Mouse (Mus musculus) inflammation-experienced regulatory T-cells, adult 6 months (primary cell): ENCODE results near the gene Coro7. TPM values are rescaled to one million over a fixed set of nuclear protein-coding genes. Genes with fewer than 3 reads are reported as not detected.

Experiments used
- ATAC-seq: one replicate; pipeline ENCODE4 v1.8.0; 2017
- polyA plus RNA-seq, 3 experiments: library from polyadenylated mRNA; unstranded; fragments of 100-300 nt; shearing (Covaris generic); gene quantifications; one replicate each; pipeline ENCODE4 v1.2.1; 2017

Coro7 gene
- polyA plus RNA-seq, 3 experiments from 2014 or later, result 94.9 to 137 (median 111) TPM

DNA sequence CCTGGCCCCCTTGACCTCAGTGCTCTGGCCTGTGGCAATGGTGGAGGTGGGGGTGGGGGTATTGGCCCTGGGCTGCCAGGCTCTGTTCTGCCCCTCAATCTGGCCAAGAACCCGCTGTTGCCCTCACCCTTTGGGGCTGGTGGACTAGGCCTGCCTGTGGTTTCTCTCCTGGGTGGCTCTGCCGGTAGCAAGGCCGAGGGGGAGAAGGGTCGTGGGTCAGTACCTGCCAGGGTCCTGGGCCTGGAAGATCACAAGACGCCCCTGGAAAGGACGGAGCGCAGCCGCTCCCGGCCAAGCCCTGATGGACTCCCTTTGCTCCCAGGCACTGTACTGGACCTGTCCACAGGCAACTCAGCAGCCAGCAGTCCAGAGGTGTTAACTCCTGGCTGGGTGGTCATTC lies 65.8 kb downstream of the Coro7 start:
- no peak for ATAC-seq

DNA sequence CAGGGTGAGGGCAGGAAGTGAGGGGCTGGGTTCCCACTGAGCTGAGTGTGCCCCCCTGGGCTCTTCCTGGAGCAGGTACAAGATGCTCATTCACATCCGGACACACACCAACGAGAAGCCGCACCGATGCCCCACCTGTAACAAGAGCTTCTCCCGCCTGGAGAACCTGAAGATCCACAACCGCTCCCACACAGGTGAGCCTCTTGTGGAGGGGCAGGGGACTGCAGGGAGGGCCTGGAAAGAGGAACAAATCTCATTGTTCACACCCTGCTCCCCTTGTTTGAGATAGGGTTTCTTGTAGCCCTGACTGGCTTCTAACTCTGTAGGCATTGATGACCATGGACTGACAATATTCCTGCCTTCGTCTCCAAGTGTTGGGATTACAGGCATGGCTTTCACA lies 67.9 kb downstream of the Coro7 start:
- ATAC-seq, result no peak

DNA sequence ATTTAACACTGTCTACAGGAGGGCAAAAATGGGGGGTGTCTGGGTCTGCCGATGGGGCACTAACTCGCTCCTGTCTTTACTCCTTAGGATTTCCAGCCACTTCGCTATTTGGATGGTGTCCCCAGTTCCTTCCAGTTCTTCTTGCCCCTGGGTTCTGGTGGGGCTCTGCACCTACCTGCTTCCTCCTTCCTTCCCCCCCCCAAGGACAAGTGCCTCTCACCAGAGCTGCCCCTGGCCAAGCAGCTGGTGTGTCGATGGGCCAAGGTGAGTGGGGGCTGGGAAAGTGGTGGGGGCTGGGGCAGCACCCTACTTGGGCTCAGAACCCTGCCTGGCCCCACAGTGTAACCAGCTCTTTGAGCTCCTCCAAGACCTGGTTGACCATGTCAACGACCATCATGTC lies 68.4 kb downstream of the Coro7 start:
- no peak for ATAC-seq

DNA sequence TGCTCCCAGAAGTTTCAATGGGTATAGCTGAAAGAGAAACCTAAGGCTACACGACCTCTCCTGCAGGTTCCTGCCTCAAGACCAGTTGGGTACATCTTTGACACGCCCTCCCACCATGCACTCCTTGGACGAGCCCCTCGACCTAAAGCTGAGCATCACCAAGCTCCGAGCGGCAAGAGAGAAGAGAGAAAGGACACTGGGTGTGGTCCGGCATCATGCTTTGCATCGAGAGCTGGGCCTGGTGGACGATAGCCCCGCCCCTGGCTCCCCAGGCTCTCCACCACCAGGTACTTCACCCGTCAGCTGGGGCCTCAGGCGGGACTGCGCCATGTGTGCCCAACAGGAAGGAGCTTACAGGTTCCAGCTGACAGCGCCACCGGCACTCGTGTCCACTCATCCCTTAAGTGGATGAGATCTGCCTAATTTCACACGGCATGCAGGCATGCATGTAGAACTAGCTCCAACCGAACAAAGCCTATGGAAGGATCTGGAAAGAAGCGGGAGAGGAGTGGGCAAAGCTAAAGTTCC lies 71.0 kb downstream of the Coro7 start:
- ATAC-seq, result no peak

DNA sequence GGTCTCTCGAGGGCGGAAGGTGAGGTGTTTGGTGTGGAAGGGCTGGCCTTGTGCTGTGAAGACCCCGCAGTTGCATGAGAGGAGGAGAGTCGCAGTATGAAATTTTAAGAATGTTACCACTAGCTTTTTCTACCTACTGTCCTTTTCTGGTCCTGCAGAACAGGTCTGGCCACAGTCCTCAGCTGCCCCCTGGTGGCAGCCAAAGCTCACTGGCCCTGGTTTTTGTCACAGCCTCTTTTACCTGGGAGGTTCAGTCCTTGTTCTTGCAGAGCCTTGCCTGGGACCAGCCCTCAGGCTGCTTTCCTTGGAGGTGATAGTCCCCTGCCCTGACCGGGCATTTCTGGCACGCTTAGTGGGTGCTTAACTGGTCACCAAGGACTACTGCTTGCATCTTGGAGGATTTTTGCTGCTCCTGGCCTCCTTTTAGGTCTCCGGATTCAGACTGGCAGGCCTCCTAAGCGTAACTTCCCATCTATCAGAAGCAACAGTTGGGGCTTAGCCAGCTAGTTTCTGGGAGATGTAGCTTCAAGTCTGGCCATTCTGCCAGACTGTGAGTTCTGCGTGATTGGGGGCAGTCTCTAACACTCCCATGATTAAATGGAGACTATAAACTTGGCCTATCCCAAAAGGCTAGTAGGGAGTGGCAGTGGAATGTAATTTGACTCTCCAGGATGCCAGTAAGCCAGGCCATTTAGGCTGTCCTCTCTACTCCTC lies 71.6 kb downstream of the Coro7 start:
- ATAC-seq, result peak; percentile 93

DNA sequence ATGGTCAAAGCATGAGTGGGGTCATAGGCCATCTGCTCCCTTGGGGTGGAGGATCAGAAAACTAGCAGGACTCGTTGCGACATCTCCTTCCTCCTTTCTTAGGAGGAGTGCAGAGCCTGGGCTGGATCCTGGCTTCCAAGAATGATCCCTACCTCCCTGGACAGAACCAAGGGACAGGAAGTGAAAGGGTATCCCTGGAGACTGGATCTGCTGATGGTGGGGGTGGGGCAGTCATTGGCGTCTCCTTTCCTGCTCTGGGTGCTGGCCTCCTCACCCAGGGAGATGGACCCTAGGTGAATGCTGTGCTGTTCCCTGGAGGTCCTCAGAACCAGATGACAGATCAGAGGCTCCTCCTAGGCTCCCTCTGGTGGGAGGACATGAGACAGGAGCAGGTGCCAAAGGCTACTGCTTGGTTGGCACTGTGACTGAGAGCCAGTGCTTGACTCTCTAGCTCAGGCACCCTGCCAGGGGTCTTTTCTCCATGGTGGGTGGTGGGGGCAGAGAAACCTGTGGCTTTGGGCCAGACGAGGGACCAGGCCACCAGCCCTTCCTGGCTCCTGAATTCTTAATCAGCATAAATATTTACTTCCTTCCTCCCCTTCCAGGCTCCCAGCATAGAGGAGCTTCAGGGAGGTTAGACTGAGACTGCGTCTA lies 73.0 kb downstream of the Coro7 start:
- ATAC-seq, result no peak

DNA sequence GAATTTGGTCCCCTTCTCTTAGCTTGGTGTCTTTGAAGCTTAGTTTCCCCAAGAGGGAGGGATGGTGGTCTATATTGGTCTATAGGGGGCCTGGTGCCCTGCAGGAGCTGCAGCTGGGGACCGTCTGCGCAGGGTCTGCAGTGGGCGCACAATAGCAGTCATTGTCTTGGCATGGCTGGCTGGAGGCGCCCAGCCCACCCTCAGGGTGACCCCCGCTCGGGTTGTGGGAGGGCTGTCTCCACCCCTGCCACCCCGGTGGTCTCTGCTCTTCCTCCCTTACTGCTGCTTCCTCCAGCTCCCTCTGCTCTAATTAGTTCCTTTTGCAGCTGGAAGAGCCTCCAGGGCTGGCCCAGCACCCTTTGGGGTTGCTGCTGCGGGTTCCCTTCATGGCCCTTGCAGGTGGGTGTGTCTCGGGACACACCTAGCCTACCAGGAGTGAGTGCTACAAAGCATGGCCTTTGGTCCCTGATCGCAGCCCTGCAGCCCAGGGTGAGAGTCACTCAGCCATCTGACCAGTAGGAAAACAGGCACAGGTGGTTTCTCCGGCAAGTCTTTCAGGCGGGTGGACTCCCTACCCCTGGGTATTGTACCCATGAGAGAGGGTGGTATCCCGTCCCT lies 74.0 kb downstream of the Coro7 start:
- ATAC-seq, result no peak

DNA sequence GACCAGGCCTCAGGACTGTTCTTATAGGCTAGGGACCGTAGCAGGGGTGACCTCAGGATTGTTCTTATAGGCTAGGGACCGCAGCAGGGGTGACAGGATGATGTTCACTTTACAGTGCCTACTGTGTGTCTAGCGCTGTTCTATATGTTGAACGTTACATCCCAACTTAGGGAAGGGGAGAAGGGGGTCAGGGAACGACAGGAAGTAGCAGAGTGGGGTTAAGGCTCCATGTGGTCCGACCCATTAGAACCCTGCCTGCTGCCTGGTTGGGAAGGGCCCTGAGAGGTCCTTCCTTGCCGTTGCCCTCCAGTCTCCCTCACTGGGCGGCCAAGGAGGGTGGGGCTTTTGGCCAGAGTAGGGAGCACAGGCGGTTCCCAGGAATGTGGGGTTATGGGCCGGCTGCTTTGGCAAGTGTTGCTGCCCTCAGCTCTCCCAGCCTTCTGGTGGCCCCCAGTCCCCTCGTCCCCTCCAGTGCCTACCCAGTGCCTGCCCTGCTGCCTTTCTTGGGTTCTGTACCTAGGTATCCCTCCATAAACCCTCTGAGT lies 75.2 kb downstream of the Coro7 start:
- ATAC-seq, result no peak

DNA sequence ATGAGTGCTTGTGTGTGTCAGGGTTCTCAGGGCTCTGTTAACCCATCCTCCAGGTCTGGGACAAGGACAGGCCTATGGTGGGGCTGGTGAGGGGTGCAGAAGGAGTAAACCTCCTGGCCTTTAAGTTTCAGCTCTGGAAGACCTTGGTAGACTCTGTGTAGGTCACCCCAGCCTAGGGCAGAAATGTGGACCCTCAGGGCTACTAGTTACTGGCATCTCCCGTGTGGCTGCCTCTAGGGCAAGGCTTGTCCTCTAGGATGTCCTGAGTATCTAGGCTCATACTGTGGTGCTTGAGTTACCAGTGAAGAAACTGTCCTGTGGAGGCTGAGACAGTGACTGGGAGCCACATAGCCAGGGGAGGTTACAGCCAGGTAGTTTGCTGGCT lies 76.1 kb downstream of the Coro7 start:
- no peak for ATAC-seq

DNA sequence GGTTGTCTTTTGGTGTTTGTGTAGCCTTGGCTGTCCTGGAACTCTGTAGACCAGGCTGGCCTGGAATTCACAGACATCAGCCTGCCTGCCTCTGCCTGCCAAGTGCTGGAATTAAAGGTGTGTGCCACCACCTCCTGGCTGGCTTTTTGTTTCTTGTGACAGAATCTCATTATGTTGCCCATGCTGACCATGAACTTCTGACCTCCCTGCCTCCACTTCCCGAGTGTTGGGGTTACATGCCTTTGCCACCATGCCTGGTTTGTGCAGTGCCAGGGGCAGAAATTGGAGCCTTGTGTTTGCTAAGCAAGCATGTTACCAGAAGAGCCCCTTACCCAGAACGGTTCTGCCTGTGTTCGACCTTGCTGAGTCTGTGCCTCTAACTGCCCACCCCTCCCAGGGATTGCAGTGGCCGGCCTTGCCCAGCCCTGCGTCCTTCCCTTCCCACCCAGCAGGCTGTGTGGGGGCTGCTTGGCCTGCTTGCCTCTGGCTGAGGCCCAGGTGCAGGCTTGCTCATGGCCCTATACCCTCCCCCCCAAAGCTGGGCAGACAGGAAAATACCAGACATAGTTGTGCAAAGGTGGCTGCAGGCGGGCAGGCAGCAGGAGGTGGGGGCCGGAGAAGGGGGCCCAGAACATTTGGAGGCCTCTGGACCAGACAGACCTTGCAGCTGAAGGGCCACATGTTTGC lies 76.7 kb downstream of the Coro7 start:
- ATAC-seq, result no peak

DNA sequence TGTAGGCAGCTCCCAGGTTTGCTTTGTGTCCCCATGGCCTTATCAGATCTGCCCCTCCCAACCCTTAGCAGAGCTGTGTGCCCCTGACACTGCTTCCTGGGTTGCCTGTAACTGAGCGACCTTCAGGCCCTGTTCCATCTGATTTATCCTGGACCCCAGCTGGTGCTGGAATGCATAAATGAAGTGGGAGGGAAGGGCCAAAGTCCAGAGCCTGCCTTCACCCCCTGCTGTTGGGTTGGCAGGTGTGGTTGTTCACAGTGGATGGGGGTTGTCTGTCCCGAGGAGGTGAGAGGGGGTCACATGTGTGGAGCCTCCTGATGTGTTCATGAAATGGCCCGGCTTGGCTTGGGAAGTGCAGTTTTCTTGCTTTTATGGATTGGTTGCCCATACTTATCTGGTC lies 77.4 kb downstream of the Coro7 start:
- ATAC-seq, result no peak

DNA sequence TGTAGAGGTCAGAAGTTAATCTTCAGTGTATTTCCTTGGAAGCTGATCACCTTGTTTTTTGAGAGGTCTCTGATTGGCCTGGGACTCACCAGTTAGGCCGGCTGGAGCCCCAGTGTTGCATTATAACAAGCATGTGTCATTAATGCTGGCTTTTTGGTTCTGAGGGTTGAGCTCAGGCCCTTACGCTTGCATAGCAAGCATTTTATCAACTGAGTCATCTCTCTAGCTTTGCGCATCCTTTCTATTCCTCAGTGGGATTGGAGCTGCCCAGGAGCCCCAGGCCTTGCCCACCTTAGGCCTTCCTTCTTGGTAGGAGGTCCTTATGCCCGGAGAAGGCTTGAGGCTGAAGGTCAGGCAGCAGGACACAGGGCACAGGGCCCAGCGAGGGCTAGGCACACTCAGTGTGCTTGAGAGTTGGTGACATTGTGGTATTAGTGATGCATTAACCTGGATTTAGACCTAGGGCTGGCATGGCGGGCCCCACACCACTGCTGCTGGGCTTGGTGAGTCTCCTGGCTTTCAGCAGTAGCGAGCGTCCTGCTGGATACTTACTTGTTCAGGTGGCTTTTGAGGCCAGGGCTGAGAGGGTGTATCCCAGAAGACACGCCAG lies 78.8 kb downstream of the Coro7 start:
- no peak for ATAC-seq

DNA sequence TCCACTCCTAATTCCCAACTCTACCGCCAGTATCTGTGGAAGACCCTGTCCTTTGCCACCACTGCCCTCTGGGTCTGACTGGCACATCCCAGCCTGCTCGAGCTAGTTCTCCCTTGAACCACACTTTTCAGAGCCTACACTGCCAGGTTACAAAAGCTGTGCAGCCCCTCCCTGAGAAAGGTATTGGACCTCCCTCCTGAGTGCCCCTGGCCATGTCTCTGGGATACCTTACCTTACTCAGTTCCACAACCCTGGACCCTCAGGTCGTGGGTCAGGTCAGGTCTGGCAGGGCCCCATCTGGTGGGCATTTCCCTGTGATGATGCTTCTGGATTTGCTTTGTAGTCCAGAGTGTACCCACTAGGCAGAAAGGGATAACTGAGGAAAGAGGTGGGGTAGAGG lies 80.0 kb downstream of the Coro7 start:
- no peak for ATAC-seq

DNA sequence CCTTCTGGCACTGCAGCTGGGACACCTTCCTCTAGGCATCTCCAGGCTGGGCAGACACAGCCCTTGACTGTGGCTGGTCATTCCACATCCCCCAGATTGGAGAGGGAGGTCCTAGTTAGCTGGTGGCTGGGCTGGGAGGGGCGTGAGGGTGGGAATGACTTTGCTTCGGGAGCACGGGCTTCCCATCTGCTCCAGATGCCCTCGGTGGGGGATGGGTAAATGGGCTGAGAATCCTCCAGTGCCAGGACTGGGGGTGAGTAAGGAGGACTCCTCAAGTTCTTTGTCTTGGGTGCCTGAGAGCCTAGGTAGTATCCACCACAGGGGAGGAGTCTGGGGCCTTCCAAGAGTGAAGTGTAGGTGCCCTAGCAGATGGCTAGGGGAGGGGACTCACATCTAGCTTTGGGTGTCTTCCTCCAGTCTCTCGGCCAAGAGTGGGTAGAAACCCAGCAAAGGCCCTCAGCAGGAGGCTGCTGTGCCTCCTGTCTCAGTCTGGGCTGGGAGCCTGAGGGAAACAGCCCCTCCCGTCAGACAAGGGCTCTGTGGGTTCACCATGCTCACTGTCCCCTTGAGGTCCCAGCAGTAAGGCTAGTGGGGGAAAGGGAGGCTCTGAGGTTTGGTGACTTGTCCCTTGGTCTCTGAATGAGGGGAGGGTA lies 80.6 kb downstream of the Coro7 start:
- ATAC-seq, result no peak

DNA sequence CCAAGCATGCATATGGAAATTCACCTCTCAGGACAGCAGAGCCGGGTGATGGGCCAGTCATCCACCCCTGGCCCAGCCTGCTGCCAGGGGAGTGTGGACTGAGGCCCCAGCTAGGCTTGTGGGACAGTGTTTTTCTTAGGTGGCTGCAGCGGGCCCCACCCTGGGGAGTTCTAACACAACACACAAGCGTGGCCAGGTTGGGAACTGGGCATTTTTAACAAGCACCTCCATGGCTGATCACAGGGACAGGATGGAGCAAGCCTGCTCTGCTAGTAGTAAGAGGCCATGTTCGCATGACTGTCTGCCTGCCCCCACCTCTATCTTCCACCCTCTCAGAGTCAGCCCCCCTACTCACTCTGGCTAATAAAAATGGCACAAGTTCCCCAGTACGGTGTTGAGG lies 81.5 kb downstream of the Coro7 start:
- ATAC-seq, result no peak

DNA sequence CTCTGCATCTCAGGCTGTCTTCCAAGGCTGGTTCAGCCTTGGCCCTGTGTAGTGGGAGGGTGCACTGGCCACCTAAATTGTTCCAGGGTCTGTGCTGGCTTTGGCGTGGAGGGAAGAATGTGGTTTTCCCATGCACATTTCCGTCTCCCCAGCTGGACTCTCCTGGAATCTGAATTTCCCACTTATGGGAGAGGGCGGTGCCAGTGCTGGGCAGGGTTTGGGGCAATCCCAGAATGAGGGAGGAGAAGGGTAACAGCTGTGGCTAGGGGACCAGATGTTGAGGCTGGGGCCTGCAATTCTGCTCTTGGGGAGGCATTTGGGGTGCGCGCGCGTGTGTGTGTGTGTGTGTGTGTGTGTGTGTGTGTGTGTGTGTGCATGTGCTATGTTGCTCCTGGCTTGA lies 82.3 kb downstream of the Coro7 start:
- ATAC-seq, result no peak

DNA sequence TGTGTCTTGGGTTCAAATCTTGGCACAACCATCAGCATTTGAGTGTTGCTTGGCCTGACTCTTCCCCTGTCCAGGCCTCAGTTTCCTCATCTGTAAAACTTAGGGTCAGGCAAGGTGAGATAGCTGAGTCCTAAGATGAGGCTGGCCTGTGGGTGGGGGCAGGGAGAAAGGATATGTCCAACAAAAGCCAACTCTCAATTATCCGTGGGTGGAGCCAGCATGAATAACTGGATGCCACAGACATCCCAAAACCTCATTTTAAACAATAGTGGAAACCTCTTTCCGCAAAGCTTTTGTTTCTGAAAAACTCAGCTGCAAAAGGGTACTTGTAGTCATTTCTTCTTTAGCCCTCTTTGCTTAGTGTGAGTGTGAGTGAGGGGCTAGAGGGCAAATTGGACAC lies 82.7 kb downstream of the Coro7 start:
- no peak for ATAC-seq

DNA sequence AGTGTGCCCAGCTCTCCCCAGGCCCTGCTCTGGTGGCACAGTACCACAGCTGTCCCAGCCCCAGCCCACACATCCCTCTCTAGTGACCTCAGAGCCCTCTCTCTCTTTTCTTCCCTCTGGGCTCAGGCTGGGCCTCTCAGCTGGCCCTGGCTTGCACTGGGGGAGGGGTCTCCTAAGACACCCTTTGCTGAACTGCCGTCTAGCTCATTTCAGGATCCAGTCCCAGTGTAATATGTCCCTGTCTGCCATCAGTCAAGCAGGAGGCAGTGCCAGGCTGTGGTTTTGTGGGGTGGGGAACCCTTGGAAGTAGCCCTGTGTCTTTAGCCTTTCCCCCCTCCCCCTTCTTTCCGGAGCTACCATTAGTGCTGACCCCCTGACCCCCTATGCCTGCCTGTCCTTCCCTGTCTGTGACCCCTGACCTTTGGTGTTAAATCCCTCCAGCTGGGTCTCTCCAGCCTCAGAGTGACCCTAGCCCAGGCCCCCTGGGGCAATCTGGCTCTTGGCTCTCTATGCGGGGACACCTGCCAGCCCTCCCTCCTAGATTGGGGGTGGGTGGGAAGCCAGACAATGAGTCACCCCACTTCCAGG lies 83.3 kb downstream of the Coro7 start:
- no peak for ATAC-seq

DNA sequence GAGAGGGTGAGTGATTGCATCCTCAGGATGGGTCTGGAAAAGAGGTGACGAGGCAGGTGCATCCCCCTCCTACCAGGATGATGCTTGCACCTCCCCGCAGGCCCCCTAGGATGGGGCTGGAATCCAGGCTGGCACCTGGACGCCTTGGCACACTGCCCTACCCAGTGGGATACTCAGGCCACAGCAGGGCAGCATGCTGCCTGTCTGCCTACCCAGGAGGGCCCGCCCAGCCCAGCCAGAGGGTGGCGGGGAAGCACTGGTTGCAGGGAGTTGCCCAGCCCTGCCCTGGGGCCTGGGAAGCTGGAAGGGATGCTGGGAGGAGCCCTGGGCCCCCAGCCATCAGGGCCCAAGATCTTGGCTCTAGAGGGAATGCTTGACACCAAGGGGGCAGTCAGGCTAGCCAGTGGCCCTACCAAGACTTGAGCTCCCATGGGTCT lies 84.0 kb downstream of the Coro7 start:
- ATAC-seq, result no peak

DNA sequence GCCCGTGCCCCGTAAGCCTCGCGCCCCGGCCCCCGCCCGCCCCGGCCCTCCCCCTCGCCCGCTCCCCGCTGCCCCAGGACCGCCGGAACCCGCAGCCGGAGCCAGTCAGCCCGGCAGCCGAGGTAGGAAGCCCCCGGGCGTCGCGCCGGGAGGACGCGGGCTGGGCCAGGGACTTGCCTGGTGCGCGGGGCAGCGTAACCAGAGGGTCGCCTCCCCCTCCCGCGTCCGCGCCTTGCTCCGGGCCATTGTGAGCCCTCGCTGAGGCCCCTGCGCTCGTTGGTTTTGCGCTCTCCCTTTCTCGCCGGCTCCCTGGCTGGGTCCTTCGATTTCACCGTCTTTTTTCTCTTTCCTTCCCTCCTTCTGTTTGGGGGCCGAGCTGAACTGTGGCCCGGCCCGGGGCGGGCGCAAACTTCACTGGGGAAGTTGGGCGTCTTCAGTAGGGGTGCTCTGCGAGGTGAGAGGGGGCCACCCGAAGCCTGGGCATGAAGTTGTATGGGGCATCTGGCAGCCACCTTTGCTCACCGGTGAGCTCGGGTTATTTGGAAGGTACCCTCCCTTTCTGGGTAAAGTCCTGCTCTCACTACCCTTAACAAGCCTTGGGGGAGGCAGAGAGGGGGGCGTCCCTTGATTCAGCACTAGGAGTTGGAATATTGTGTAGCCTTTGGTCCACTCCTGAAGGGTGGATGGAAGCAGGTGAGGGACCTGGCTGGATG lies 84.6 kb downstream of the Coro7 start:
- ATAC-seq, result peak; percentile 30
